Mouse (Mus musculus): ENCODE results near the gene Slc4a11.
"Not testable (repeated sequence)": the region's sequence is repeated elsewhere in the genome, so short reads cannot be mapped to it uniquely, and the experiment has no call there.

Gene Slc4a11

DNA sequence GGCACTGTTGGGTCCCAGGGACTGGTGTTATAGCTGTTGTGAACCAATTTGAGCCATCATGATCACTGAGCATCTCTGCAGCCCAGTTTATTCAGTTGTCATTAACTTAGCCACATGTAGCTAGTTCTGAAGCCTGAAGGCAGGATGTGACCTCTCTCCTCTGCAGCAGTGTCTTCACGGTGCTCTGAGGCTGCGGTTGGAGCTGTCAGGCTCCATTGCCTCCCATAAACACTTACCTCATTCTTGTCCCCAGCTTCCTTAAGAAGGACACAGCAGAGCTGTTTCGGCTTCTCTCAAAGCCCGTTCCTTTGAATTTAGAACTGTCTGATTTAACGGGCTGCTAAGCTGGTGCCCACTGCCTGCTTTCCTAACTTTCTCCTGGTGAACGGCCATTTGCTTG lies 17.4 kb downstream of the Slc4a11 start:
- no peak for DNase-seq (ENCODE audit: low spot score in 2 of 2)

GRCm38 (mm10) chr2:130679154-130679553 lies 18.2 kb downstream of the Slc4a11 start:
- no peak for DNase-seq (ENCODE audit: low spot score in 2 of 2)

DNA sequence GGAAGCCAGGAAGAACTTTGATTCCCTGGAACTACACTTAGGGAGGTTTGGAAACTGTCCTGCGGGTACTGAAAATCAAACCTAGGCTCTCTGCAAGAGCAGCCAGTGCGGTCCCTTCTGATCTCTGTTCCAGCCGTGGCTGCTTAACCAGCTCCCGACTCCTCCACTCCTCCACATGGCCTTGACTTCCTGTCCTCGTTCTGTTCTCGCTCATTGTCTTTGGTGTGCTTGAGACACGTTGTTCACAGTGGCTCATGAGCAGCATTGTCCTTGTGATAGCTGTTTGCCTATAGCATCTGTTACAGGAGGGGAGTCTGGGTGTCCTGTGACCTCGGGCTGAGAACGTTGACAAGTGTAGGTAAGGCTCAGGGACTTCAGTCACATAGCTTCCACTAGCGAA lies 20.1 kb downstream of the Slc4a11 start:
- DNase-seq (ENCODE audit: low spot score in 2 of 2) = no peak

DNA sequence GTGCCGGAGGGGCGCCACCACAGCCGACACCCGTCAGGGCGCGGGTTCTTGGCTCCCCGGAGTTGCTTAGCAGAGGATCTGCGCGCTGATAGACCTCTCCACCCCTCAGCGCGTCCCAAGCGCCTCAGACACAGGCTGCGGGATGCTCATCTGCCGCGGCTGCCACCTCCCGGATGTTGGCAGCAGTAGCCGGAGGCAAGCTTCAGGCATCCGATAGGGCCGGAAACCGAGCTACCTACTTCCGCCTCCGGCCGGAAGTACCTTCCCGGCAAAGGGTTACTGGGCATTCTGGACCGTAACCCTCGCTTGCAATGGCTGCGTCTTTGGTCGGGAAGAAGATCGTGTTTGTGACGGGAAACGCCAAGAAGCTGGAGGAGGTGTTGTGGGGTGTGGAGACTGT lies 29.8 kb downstream of the Slc4a11 start, which contains the start of gene Itpa:
Itpa (plus strand) TSS at position 52 of the 400 bp plus-strand sequence.
- DNase-seq (ENCODE audit: low spot score in 2 of 2) = peak; percentile 68 to 88

- DNase-seq (ENCODE audit: low spot score in 2 of 2) = peak; percentile 95
Measured at GRCm38 (mm10) chr2:130664102-130664701, 33.1 kb downstream of the Slc4a11 start, which contains the start of gene Ddrgk1. TSS of gene Ddrgk1 (minus strand) at chr2:130664659.

DNA sequence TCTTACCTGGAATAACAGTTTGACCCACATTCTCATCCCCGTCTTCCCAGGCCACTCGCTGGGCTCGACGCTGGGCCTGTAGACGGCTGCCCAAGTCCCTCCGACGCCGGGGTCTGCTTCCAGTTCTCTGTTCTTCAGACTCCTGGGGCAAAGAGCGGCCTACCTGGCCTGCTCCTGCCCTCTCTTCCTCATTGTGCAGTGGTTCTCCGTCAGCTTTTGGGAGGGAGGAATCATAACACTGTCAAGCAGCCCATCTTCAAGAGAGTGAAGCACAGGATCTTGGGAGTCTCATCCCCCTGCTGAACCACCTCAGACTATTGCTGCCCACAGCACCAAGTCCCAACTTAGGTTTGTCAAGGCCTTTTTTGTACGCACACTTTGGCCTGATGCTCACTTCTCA lies 34.0 kb downstream of the Slc4a11 start:
- no peak for DNase-seq (ENCODE audit: low spot score in 2 of 2)

- no peak for DNase-seq (ENCODE audit: low spot score in 2 of 2)
Measured at GRCm38 (mm10) chr2:130658530-130658929, 38.8 kb downstream of the Slc4a11 start.

DNA sequence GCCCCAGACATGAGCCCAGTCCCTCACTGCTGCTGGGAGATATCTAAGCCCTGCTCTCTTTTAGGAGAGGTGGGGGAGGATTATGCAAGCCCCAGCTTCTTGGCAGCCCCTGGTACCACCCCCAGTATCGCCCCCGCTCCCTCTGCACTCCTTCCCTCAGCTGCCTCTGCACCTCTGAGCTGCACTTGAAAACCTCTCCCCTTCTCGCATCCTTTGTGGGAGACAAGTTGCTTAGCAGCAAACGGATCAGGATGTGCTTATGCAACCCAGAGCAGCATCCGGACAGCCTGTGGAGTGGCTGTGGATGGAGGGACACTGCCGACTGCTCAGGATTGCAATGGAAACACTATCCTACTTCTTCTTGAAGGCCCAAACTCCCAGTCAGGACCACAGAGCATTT lies 39.8 kb downstream of the Slc4a11 start:
- DNase-seq (ENCODE audit: low spot score in 2 of 2) = peak; percentile 86 to 89

DNA sequence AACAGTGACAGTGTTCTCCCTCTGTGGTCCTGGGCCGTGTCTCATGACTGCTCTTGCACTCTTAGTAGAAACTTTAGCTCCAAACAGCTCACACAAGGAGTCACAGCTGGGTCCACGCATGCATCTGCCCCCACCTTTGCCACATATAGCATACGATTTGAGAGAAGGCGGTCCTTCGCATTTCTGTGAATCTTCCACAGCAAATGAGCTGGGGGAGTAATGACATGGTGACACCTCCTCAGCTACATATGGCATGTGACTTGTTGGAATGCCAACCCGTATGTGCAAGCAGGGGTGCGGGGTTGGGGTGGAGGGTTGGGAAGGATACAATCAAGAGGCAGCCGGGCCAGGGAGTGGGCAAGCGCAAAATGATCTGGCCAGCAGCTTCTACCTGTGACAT lies 40.8 kb downstream of the Slc4a11 start:
- DNase-seq (ENCODE audit: low spot score in 2 of 2) = peak; percentile 84

GRCm38 (mm10) chr2:130655660-130656339 lies 41.5 kb downstream of the Slc4a11 start:
- no peak for DNase-seq (ENCODE audit: low spot score in 2 of 2)

DNA sequence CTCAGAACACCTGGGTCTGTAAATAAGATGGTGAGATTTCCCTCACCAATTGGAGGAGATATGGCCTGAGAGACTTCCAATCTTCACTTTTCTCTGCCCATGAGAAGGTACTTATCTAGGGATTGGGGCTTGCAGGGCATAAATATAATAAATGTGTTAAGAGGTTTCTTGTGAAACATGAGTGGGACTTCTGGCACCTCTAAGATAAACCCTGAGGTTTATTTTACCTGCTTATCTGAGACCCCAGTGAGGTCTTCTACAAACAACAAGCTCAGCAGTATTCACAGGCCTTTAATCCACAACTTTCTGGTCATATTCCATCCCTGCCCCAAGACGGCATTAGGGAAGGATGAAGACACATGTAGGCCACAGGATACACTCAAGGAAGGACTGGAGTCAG lies 43.6 kb downstream of the Slc4a11 start:
- no peak for DNase-seq (ENCODE audit: low spot score in 2 of 2)

- peak in 1 of 2 experiments; percentile 55 for DNase-seq (ENCODE audit: low spot score in 2 of 2)
Measured at GRCm38 (mm10) chr2:130653303-130653702, 44.0 kb downstream of the Slc4a11 start.

DNA sequence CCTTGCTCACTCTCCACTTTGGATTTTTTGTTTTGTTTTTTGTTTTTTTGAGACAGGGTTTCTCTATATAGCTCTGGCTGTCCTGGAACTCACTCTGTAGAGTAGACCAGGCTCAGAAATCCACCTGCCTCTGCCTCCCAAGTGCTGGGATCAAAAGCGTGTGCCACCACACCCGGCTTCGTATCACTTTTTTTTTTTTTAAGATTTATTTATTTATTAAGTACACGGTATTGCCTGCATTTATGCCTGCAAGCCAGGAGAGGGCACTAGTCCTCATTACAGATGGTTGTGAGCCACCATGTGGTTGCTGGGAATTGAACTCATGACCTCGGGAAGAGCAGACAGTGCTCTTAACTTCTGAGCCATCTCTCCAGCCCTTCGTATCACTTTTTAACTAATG lies 48.3 kb downstream of the Slc4a11 start:
- not testable (repeated sequence) for DNase-seq (ENCODE audit: low spot score in 2 of 2)

DNA sequence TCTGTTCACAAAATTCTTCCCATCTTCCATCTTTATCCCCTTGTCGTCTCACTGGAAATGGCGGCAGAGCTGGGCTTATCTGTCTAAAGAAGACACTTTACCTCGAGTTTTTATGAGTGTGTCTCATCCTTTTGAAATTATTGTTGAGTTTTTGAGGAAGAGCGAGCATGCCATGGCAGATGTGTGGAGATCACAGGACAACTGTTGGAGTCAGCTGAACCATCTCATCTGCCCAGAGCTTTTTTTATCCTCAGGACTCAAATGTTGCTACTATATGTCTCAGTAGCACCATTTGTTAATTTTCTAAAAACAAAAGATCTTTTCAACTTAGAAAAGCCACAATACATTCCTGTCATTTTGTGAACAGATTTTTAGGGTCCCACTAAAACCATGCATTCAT lies 52.1 kb downstream of the Slc4a11 start:
- no peak for DNase-seq (ENCODE audit: low spot score in 2 of 2)

GRCm38 (mm10) chr2:130642684-130643369 lies 54.5 kb downstream of the Slc4a11 start, which contains the start of gene Lzts3:
TSS of gene Lzts3 (minus strand) at chr2:130642803.
- peak; percentile 82 to 87 for DNase-seq (ENCODE audit: low spot score in 2 of 2)

DNA sequence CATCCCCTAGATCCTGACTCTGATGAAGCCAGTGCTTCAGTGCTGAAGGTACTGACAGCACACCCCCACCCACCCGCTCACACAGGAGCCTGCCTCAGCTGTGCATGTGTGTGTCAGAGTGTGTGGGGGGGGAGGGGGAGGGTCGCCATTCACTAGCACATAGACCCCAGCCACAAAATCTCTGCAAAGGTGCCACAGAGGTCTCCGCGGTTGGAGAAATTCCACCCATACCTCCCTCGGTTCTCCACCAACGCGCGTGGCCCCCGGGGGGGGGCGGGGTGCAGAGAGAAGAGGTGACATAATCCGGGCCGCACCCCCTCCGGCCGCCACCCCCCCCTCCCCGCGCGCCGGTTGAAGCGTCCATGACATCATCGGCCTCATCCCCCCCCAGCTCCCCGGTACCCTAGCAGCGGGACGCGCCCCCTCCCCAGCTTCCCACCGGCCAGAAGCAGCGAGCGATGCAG lies 55.1 kb downstream of the Slc4a11 start:
- DNase-seq (ENCODE audit: low spot score in 2 of 2) = no peak

- no peak for DNase-seq (ENCODE audit: low spot score in 2 of 2)
Measured at GRCm38 (mm10) chr2:130641351-130642025, 55.8 kb downstream of the Slc4a11 start.

DNA sequence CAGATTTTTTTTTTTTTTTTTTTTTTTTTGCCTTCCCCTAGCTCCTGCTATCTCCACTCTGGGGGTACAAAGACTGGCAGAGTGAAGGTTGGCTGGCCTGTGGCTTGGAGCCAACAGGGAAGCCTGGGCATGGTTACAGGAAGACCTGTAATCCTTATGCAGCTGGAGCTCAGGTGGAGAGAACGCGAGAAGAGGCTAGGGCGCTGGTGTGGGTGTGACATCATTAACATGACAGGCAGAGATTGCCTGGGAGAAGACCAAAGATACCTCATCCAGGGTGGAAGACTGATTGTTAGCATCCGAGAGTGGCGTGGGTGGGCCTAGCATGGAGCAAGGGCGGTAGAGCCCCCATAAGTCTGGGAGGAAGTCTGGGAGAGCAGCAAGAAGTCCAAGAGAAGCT lies 58.0 kb downstream of the Slc4a11 start:
- no peak for DNase-seq (ENCODE audit: low spot score in 2 of 2)

DNA sequence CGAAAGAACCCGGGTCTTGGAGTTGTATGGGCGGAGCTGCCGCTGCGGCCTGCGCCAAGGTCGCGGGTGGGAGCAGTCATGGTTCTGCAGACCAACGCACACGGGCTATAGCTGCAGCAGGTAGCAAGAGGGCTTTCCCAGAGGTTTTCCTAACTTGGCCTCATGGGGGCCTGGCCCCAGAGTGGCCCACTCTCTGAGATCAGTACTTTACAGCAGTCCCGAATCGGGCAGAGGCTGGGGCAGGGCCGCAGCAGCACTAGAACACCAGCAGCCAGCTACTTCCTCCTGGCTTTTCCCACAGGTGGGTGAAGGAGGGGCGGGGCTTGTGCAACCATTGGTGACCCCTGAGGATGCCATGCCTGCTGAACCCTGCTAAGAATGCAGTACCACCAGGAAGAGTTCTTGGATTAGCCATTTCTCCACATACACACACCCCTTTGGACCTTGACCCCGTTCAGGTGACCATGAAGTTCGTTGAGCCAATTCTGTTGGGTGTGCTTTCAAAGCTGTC lies 59.2 kb downstream of the Slc4a11 start:
- no peak for DNase-seq (ENCODE audit: low spot score in 2 of 2)

DNA sequence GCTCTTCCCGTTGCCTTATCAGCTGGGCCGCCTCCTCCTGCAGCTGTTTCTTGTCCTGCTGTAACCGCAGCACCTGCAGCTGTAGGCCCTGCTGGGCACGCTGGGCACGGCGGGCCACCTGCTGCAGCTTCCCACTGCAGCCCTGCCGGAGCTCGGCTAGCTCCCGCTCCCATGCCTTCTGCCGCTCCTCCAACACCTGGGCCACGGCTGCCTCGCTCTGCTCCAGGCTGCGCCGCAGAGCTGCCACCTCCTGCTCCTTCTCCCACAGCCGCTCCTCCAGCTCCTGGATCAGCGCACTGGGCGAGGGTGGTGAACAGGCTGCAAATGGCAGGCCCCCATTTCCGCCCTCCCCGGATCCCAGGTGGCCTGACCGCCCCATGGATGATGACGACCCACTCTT lies 61.5 kb downstream of the Slc4a11 start:
- DNase-seq (ENCODE audit: low spot score in 2 of 2) = no peak

DNA sequence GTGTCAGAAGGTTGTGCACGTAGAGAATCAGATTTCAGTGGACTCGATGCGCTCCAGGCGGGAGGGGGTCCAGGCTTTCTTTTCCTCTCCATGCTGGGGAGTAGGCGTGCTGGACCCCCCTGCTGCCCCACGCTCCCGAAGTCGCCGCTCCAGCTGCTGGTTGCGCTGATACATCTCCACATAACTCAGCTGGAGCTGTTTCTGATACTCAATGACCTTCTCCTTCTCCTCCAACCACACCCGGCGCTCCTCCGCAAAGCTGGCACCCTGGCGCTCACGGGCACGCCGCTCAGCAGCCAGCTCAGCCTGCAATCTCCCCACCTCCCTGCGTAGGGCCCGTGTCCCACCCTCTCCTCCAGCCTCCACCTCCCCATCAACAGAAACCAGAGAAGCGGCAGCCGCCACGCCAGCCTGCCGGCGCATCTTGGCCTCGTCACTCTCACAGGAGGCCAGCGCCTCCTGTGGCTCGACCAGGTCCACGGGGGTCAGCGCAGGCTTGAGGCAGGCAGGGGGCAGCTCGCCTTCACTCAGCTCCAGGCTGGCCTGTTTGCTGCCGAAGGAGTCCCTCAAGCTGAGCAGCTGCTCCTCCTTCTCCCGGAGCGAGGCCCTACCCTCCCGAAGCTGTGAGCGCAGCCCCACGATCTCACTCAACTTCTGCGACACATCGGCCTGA lies 62.4 kb downstream of the Slc4a11 start:
- no peak for DNase-seq (ENCODE audit: low spot score in 2 of 2)
